Mouse (Mus musculus) testis, postnatal 14 days (tissue): ENCODE data around the gene Gabrb3.

ENCODE experiments used
- DNase-seq: peaks from one replicate; pipeline ENCODE4 v3.0.0; 2021; ENCODE audit warnings: low spot score

Gabrb3 gene

GRCm38 (mm10) chr7:57419392-57419791 is at the start of gene Gabrb3:
Gene Gabrb3, plus strand, starts transcription at chr7:57419692.
- DNase-seq: no peak

- no peak for DNase-seq
These were observed 35.4 kb upstream of the Gabrb3 start for GRCm38 (mm10) chr7:57384112-57384511.

- peak; percentile 14 for DNase-seq
These were observed 32.8 kb upstream of the Gabrb3 start, which contains the start of gene Gabrg3 for GRCm38 (mm10) chr7:57386517-57387340. Gene Gabrg3, minus strand, starts transcription at chr7:57387188.

GRCm38 (mm10) chr7:57387341-57387654 is 32.2 kb upstream of the Gabrb3 start:
- no peak for DNase-seq

- no peak for DNase-seq
These were observed 29.4 kb upstream of the Gabrb3 start for GRCm38 (mm10) chr7:57390046-57390445.

GRCm38 (mm10) chr7:57393551-57393950 is 25.9 kb upstream of the Gabrb3 start:
- no peak for DNase-seq

- no peak for DNase-seq
These were observed 8.3 kb upstream of the Gabrb3 start for GRCm38 (mm10) chr7:57411163-57411562.

- DNase-seq: no peak
These were observed 6.6 kb upstream of the Gabrb3 start for GRCm38 (mm10) chr7:57412896-57413295.

- no peak for DNase-seq
These were observed 1.6 kb downstream of the Gabrb3 start for GRCm38 (mm10) chr7:57421044-57421443.

GRCm38 (mm10) chr7:57422675-57423074 is 3.2 kb downstream of the Gabrb3 start:
- no peak for DNase-seq

GRCm38 (mm10) chr7:57448239-57448638 is 28.7 kb downstream of the Gabrb3 start:
- DNase-seq: no peak

GRCm38 (mm10) chr7:57460354-57460753 is 40.9 kb downstream of the Gabrb3 start:
- DNase-seq: no peak

- no peak for DNase-seq
These were observed 51.8 kb downstream of the Gabrb3 start for GRCm38 (mm10) chr7:57471316-57471715.

GRCm38 (mm10) chr7:57473811-57474525 is 54.5 kb downstream of the Gabrb3 start:
- DNase-seq: no peak

GRCm38 (mm10) chr7:57482896-57483295 is 63.4 kb downstream of the Gabrb3 start:
- no peak for DNase-seq

- no peak for DNase-seq
These were observed 67.4 kb downstream of the Gabrb3 start for GRCm38 (mm10) chr7:57486907-57487306.

- DNase-seq: no peak
These were observed 72.3 kb downstream of the Gabrb3 start for GRCm38 (mm10) chr7:57491795-57492194.

- DNase-seq: no peak
These were observed 83.3 kb downstream of the Gabrb3 start for GRCm38 (mm10) chr7:57502809-57503208.

GRCm38 (mm10) chr7:57508860-57509632 is 89.6 kb downstream of the Gabrb3 start:
- DNase-seq: no peak

- peak; percentile 5 for DNase-seq
These were observed 90.2 kb downstream of the Gabrb3 start, which contains the start of gene Gabra5 for GRCm38 (mm10) chr7:57509681-57510141. Gene Gabra5, minus strand, starts transcription at chr7:57510059.

GRCm38 (mm10) chr7:57512955-57513354 is 93.5 kb downstream of the Gabrb3 start:
- no peak for DNase-seq

GRCm38 (mm10) chr7:57529451-57529850 is 110.0 kb downstream of the Gabrb3 start:
- no peak for DNase-seq
